Mouse (Mus musculus) embryonic stem cell, embryonic (primary cell): ENCODE measurements at regions not wholly inside any gene's neighbourhood (a gene's known extent, or its start where the extent isn't known, plus 50 kb on each side); places are given as distances from the start of the nearest gene placed in this dataset.
"Not testable (repeated sequence)": the region's sequence is repeated elsewhere in the genome, so short reads cannot be mapped to it uniquely, and the experiment has no call there.

ENCODE experiments used
- CTCF ChIA-PET, 4 experiments: fragments of 300-600 bp in 2 of 4; fragments of 350-600 bp in 2 of 4; sonication (Branson Sonifier 250); formaldehyde crosslinking; loops; one replicate each; lab custom pipeline; 2022; ENCODE audit warnings: inconsistent platforms in 2 of 4; lab: Charles Lee
- POLR2A ChIA-PET, 4 experiments: fragments of 300-600 bp in 2 of 4; fragments of 350-600 bp in 2 of 4; sonication (Branson Sonifier 250); formaldehyde crosslinking; loops; one replicate each; lab custom pipeline; 2022; ENCODE audit warnings: antibody characterized with exemption in 4 of 4, inconsistent platforms in 1 of 4; lab: Charles Lee

GRCm38 (mm10) chr13:49863846-49864245 is 65.0 kb upstream of the Gm30302 start:
- POLR2A ChIA-PET: not testable (repeated sequence)

GRCm38 (mm10) chr13:49849579-49850311 is 50.9 kb upstream of the Gm30302 start:
- POLR2A ChIA-PET: interaction anchor here in 1 of 4 experiments (0.5 kb wide), 1 partner anchor 31 kb away, joined by 7 read pairs; no protein-coding TSS in a partner anchor
- CTCF ChIA-PET: no interaction called here

More at GRCm38 (mm10) chr13:49863846-49864245, 65.0 kb upstream of the Gm30302 start:
- CTCF ChIA-PET: not testable (repeated sequence)
